Mouse (Mus musculus): ENCODE results near the gene Rnase2b.
"Not testable (repeated sequence)": the region's sequence is repeated elsewhere in the genome, so short reads cannot be mapped to it uniquely, and the experiment has no call there.

The Rnase2b gene

GRCm38 (mm10) chr14:51161976-51162375 lies at the start of gene Rnase2b:
TSS of gene Rnase2b (plus strand) at chr14:51162260.
- DNase-seq (ENCODE audit: low spot score in 2 of 2): not testable (repeated sequence)

- no peak for DNase-seq (ENCODE audit: low spot score in 2 of 2)
Observed at GRCm38 (mm10) chr14:51113476-51113875, 48.6 kb upstream of the Rnase2b start.

GRCm38 (mm10) chr14:51113916-51114560 lies 48.0 kb upstream of the Rnase2b start, which contains the start of gene Eddm3b:
TSS of gene Eddm3b (plus strand) at chr14:51114426.
- DNase-seq (ENCODE audit: low spot score in 2 of 2): no peak

- no peak for DNase-seq (ENCODE audit: low spot score in 2 of 2)
Observed at GRCm38 (mm10) chr14:51125684-51126083, 36.4 kb upstream of the Rnase2b start.

- DNase-seq (ENCODE audit: low spot score in 2 of 2): no peak
Observed at GRCm38 (mm10) chr14:51127648-51128258, 34.3 kb upstream of the Rnase2b start.

- no peak for DNase-seq (ENCODE audit: low spot score in 2 of 2)
Observed at GRCm38 (mm10) chr14:51128775-51129623, 33.1 kb upstream of the Rnase2b start.

- no peak for DNase-seq (ENCODE audit: low spot score in 2 of 2)
Observed at GRCm38 (mm10) chr14:51129624-51129975, 32.5 kb upstream of the Rnase2b start.

GRCm38 (mm10) chr14:51130315-51130940 lies 31.6 kb upstream of the Rnase2b start:
- no peak for DNase-seq (ENCODE audit: low spot score in 2 of 2)

GRCm38 (mm10) chr14:51131086-51131815 lies 30.8 kb upstream of the Rnase2b start:
- no peak for DNase-seq (ENCODE audit: low spot score in 2 of 2)

- no peak for DNase-seq (ENCODE audit: low spot score in 2 of 2)
Observed at GRCm38 (mm10) chr14:51132372-51132771, 29.7 kb upstream of the Rnase2b start.

- DNase-seq (ENCODE audit: low spot score in 2 of 2): no peak
Observed at GRCm38 (mm10) chr14:51140342-51140741, 21.7 kb upstream of the Rnase2b start.

GRCm38 (mm10) chr14:51142119-51142518 lies 19.9 kb upstream of the Rnase2b start:
- DNase-seq (ENCODE audit: low spot score in 2 of 2): no peak

GRCm38 (mm10) chr14:51142568-51142967 lies 19.5 kb upstream of the Rnase2b start:
- DNase-seq (ENCODE audit: low spot score in 2 of 2): no peak

GRCm38 (mm10) chr14:51143287-51143686 lies 18.8 kb upstream of the Rnase2b start:
- no peak for DNase-seq (ENCODE audit: low spot score in 2 of 2)

GRCm38 (mm10) chr14:51143937-51144336 lies 18.1 kb upstream of the Rnase2b start:
- DNase-seq (ENCODE audit: low spot score in 2 of 2): no peak

- DNase-seq (ENCODE audit: low spot score in 2 of 2): no peak
Observed at GRCm38 (mm10) chr14:51144451-51144850, 17.6 kb upstream of the Rnase2b start.

- no peak for DNase-seq (ENCODE audit: low spot score in 2 of 2)
Observed at GRCm38 (mm10) chr14:51145521-51145920, 16.5 kb upstream of the Rnase2b start.

GRCm38 (mm10) chr14:51146685-51147084 lies 15.4 kb upstream of the Rnase2b start, which contains the start of gene Rnase1:
TSS of gene Rnase1 (minus strand) at chr14:51146785.
- no peak for DNase-seq (ENCODE audit: low spot score in 2 of 2)

- no peak for DNase-seq (ENCODE audit: low spot score in 2 of 2)
Observed at GRCm38 (mm10) chr14:51148006-51148405, 14.1 kb upstream of the Rnase2b start.

GRCm38 (mm10) chr14:51149164-51149563 lies 12.9 kb upstream of the Rnase2b start:
- no peak for DNase-seq (ENCODE audit: low spot score in 2 of 2)

- no peak for DNase-seq (ENCODE audit: low spot score in 2 of 2)
Observed at GRCm38 (mm10) chr14:51150206-51150831, 11.7 kb upstream of the Rnase2b start.
